Mouse (Mus musculus): ENCODE measurements around the gene Tmem198. TPM values are rescaled to one million over a fixed set of nuclear protein-coding genes. Genes with fewer than 3 reads are reported as not detected.
A peak's percentile ranks its signal among the peaks of the same experiment; 100 is the strongest.

Tmem198 gene
- polyA plus RNA-seq, 1 experiment, result 0.27 TPM

DNA sequence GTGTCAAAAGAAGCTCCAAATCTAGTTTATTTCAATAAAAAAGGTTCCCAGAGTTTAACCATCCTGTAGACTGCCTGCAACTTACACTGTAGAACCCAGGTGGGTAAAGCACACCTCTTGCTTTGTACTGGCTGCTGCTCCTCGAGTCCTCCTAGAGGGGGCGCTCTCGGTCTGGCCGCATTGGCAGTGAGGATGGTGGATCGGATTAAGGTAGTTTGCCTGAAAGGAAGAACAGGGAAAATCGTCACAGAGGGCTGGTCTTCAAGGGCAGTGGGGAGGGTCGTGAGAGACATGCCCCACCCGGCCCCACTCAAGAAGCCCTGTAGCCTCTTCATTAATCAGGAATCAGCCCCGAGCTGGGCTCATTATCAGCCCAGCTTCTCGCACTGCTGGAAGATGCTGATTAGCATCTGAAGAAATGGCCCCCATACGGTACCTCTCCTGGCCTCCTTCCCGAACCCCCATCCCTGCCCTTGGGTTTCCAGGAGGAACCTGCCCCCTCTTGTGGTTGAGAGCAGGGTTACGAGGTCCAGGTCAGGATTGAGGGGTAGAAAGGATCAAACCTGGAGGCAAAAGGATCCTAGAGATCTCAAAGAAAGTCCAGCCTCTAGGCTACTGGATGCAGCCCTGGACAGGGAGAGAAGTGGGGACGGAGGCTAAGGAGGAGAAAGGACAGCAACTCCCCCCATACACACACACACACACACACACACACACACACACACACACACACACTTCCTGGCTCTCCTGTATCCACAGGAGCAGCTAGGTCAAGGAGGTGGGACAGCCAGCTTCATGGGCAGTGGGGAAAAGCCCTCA lies 22.4 kb upstream of the Tmem198 start:
- Histone ChIP-seq H3K27me3 (ENCODE audit: control insufficient read depth, insufficient read depth, low read length, poor library complexity, severe bottlenecking) (no peaks in the 10 kb centered on the region), H3K4me3 (ENCODE audit: low read depth, low read length) (no peak overlapping the region), H3K36me3 (ENCODE audit: control insufficient read depth, insufficient read depth, low read length, poor library complexity, severe bottlenecking) (no peaks in the 10 kb centered on the region), H3K27ac (ENCODE audit: insufficient read depth, low read length) (no peak overlapping the region), H3K9ac (ENCODE audit: low read depth, poor library complexity, severe bottlenecking) (no peak overlapping the region), H3K9me3 (replicated peaks; ENCODE audit: control insufficient read depth, insufficient read depth, low read length, poor library complexity, severe bottlenecking) (no peaks in the 10 kb centered on the region), H3K4me1 (ENCODE audit: control insufficient read depth, insufficient read depth, low read length) (no peaks in the 10 kb centered on the region)
- TF ChIP-seq POLR2A (IDR thresholded peaks at IDR 0.05; ENCODE audit: insufficient read depth, low read length), result no peak
- TF ChIP-seq EP300 (IDR thresholded peaks at IDR 0.05; ENCODE audit: insufficient read depth, low read depth, low read length), result no peak
- peak; percentile 88 for TF ChIP-seq CTCF (IDR thresholded peaks at IDR 0.05; ENCODE audit: low read depth, low read length)

DNA sequence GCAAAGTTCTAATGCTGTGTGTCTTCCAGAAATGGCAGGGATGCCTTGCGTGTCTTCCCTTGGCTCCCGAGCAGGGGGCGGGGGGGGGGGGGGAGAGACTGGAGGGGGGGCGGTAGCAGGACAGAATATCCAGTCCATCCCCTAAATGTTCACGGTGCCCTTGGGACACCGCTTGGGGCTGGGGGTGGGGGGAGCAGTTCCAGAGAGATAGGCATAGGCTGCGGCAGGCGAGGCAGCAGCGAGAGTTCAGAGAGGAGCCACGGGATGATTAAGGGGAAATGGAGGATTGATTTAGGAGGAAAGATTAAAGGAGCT lies 21.7 kb upstream of the Tmem198 start:
- TF ChIP-seq CTCF (IDR thresholded peaks at IDR 0.05; ENCODE audit: low read depth, low read length) (no peak), POLR2A (IDR thresholded peaks at IDR 0.05; ENCODE audit: insufficient read depth, low read length) (no peak), EP300 (IDR thresholded peaks at IDR 0.05; ENCODE audit: insufficient read depth, low read depth, low read length) (no peak)
- Histone ChIP-seq H3K4me1 (ENCODE audit: control insufficient read depth, insufficient read depth, low read length) (no peaks in the 10 kb centered on the region), H3K9ac (ENCODE audit: low read depth, poor library complexity, severe bottlenecking) (peak overlapping the region; percentile 35; the same call in 1 of the 2 replicates), H3K4me3 (ENCODE audit: low read depth, low read length) (no peak overlapping the region), H3K9me3 (replicated peaks; ENCODE audit: control insufficient read depth, insufficient read depth, low read length, poor library complexity, severe bottlenecking) (no peaks in the 10 kb centered on the region), H3K27me3 (ENCODE audit: control insufficient read depth, insufficient read depth, low read length, poor library complexity, severe bottlenecking) (no peaks in the 10 kb centered on the region), H3K27ac (ENCODE audit: insufficient read depth, low read length) (no peak overlapping the region), H3K36me3 (ENCODE audit: control insufficient read depth, insufficient read depth, low read length, poor library complexity, severe bottlenecking) (no peaks in the 10 kb centered on the region)

DNA sequence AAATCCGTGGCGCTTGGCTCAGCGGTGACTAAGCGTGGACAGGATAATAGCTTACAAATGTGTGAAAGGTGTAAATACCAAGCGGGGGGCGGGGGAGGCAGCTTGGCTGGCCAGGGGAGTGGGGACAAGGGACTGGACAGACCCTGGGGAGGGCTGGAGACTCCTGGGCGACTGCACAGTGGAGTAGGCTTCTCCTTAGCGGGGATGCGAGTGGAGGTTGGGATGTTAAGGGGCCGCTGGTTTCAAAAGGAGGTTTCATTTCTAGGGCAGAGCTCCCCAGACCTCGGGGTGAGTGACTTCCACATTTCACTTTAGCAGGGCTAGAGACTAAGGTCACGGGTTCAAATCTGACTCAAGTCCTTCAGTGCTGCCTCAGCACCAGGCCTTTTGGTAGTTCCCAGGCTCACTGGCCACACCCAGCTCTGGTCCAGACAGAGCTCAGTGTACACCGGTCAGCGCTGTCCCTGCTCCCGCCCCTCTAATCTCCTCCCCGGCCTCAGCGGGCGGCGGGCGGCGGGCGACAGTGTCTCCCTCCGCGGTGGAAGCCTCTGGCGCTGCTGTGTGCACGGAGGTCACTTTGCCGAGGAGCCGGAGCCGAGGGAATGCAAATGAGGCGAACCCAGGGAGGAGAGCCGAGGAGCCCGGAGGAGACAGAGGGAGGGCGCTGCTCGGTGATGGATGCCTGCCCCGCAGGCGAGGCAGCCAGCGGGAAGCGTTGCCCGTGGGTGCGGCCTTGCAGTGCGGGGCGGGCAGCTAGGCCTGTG lies 21.1 kb upstream of the Tmem198 start:
- H3K27me3 ChIP-seq (ENCODE audit: control insufficient read depth, insufficient read depth, low read length, poor library complexity, severe bottlenecking), result no peaks in the 10 kb centered on the region
- H3K27ac ChIP-seq (ENCODE audit: insufficient read depth, low read length), result no peak overlapping the region
- H3K9ac ChIP-seq (ENCODE audit: low read depth, poor library complexity, severe bottlenecking), result peak overlapping the region; percentile 35
- TF ChIP-seq EP300 (IDR thresholded peaks at IDR 0.05; ENCODE audit: insufficient read depth, low read depth, low read length), result no peak
- no peak for TF ChIP-seq POLR2A (IDR thresholded peaks at IDR 0.05; ENCODE audit: insufficient read depth, low read length)
- TF ChIP-seq CTCF (IDR thresholded peaks at IDR 0.05; ENCODE audit: low read depth, low read length), result no peak
- H3K9me3 ChIP-seq (replicated peaks; ENCODE audit: control insufficient read depth, insufficient read depth, low read length, poor library complexity, severe bottlenecking), result no peaks in the 10 kb centered on the region
- peak overlapping the region; percentile 32 for H3K4me3 ChIP-seq (ENCODE audit: low read depth, low read length)
- no peaks in the 10 kb centered on the region for H3K4me1 ChIP-seq (ENCODE audit: control insufficient read depth, insufficient read depth, low read length)
- H3K36me3 ChIP-seq (ENCODE audit: control insufficient read depth, insufficient read depth, low read length, poor library complexity, severe bottlenecking), result no peaks in the 10 kb centered on the region

DNA sequence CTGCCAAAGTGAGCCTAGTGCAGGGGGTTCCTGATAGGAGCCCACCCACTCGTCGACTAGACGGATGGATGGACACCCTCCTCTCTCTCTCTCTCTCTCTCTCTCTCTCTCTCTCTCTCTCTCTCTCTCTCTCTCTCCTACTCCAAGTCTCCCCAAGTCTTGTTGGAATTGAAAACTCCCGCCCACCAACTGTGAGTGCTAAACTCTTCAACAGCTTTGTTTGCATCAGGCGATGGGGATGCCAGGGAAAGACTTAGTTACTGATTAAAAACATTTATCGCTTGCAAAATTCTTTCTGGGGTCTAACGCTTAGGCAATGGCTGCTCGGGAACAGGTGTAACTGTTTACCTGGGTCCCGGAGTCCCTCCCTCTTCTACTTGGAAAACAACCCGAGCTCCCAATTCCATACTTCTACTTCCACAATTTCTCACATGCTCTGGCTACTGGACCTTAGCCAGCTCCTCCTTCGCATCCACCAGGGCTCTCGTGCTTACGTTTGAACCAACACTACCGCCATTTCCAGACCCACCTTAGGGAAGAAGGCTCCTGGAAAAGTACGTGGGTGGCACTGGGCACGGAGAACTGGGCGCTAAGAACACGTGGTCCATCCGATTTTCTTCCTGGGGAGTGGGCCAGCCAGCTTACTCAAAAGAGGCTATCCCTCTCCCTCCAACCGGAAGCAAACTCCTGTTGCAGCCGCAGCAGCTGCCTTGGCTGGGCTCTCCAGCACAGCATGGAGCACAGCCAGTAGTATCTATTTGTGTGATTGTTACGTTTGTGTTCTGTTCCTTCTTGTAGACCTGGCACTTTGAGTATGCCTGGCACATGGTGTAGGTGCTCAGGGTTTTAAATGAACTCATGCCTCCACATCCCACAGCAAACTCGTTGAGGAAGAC lies 20.3 kb upstream of the Tmem198 start:
- TF ChIP-seq POLR2A (IDR thresholded peaks at IDR 0.05; ENCODE audit: insufficient read depth, low read length) (no peak), CTCF (IDR thresholded peaks at IDR 0.05; ENCODE audit: low read depth, low read length) (no peak), EP300 (IDR thresholded peaks at IDR 0.05; ENCODE audit: insufficient read depth, low read depth, low read length) (no peak)
- Histone ChIP-seq H3K9me3 (replicated peaks; ENCODE audit: control insufficient read depth, insufficient read depth, low read length, poor library complexity, severe bottlenecking) (no peaks in the 10 kb centered on the region), H3K36me3 (ENCODE audit: control insufficient read depth, insufficient read depth, low read length, poor library complexity, severe bottlenecking) (no peaks in the 10 kb centered on the region), H3K4me3 (ENCODE audit: low read depth, low read length) (peak overlapping the region; percentile 32), H3K9ac (ENCODE audit: low read depth, poor library complexity, severe bottlenecking) (peak overlapping the region; percentile 35), H3K27me3 (ENCODE audit: control insufficient read depth, insufficient read depth, low read length, poor library complexity, severe bottlenecking) (no peaks in the 10 kb centered on the region), H3K27ac (ENCODE audit: insufficient read depth, low read length) (no peak overlapping the region), H3K4me1 (ENCODE audit: control insufficient read depth, insufficient read depth, low read length) (no peaks in the 10 kb centered on the region)

DNA sequence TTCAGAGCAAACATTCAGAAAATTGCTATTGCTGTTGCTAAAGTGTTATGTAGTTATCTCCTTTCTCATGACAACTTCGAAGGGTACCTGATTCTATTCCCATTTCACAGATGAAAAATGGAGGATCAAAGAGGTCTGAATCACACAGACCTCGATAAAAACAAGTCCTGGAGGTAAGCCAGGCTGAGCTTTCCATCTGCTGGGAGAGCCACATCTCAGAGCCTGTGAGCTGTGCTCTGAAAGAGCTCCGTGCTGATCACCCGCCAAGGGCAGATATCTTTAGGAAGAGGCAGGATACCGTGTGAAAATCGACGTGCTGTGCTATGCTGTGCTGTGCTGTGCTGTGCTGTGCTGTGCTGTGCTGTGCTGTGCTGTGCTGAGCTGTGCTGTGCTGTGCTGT lies 19.0 kb upstream of the Tmem198 start:
- no peaks in the 10 kb centered on the region for H3K4me1 ChIP-seq (ENCODE audit: control insufficient read depth, insufficient read depth, low read length)
- H3K9ac ChIP-seq (ENCODE audit: low read depth, poor library complexity, severe bottlenecking), result no peak overlapping the region
- no peak overlapping the region for H3K4me3 ChIP-seq (ENCODE audit: low read depth, low read length)
- no peaks in the 10 kb centered on the region for H3K27me3 ChIP-seq (ENCODE audit: control insufficient read depth, insufficient read depth, low read length, poor library complexity, severe bottlenecking)
- no peak for TF ChIP-seq CTCF (IDR thresholded peaks at IDR 0.05; ENCODE audit: low read depth, low read length)
- no peak for TF ChIP-seq EP300 (IDR thresholded peaks at IDR 0.05; ENCODE audit: insufficient read depth, low read depth, low read length)
- TF ChIP-seq POLR2A (IDR thresholded peaks at IDR 0.05; ENCODE audit: insufficient read depth, low read length), result no peak
- H3K9me3 ChIP-seq (replicated peaks; ENCODE audit: control insufficient read depth, insufficient read depth, low read length, poor library complexity, severe bottlenecking), result no peaks in the 10 kb centered on the region
- no peak overlapping the region for H3K27ac ChIP-seq (ENCODE audit: insufficient read depth, low read length)
- H3K36me3 ChIP-seq (ENCODE audit: control insufficient read depth, insufficient read depth, low read length, poor library complexity, severe bottlenecking), result no peaks in the 10 kb centered on the region
